Mouse (Mus musculus) myocyte (in vitro differentiated cells): Measurements from ENCODE around the gene Akap8l. TPM values are rescaled to one million over a fixed set of nuclear protein-coding genes. Genes with fewer than 3 reads are reported as not detected.

Experiments used
- H3K27me3 ChIP-seq: one replicate; pipeline ENCODE4 v1.6.1; 2011; ENCODE audit not compliant: control insufficient read depth, insufficient read depth, insufficient read length
- H3K36me3 ChIP-seq: one replicate; pipeline ENCODE4 v1.6.1; 2011; ENCODE audit not compliant: control insufficient read depth, insufficient read depth
- H3K4me2 ChIP-seq: one replicate; pipeline ENCODE4 v1.6.1; 2011; ENCODE audit warnings: low read depth, control low read depth
- H3K4me3 ChIP-seq: one replicate; pipeline ENCODE4 v1.5.1; 2011; ENCODE audit warnings: mild to moderate bottlenecking, control low read depth, moderate library complexity
- H3K79me2 ChIP-seq: one replicate; pipeline ENCODE4 v1.6.1; 2011; ENCODE audit not compliant: control insufficient read depth, insufficient read depth
- H3ac ChIP-seq: one replicate; pipeline ENCODE4 v1.6.1; 2011; ENCODE audit not compliant: control insufficient read depth, insufficient read length
- CEBPB ChIP-seq: IDR thresholded peaks from 2 replicates; pipeline ENCODE4 v1.6.1; 2011; ENCODE audit warnings: mild to moderate bottlenecking, moderate library complexity; ENCODE audit not compliant: poor library complexity, insufficient read depth, severe bottlenecking
- E2F4 ChIP-seq: IDR thresholded peaks from one replicate; pipeline ENCODE4 v1.6.1; 2011; ENCODE audit warnings: mild to moderate bottlenecking, control low read depth, moderate library complexity; ENCODE audit not compliant: insufficient read depth
- MAX ChIP-seq: IDR thresholded peaks from one replicate; pipeline ENCODE4 v1.6.1; 2011; ENCODE audit warnings: low read depth, mild to moderate bottlenecking, control low read depth
- MYOD1 ChIP-seq, 3 experiments: IDR thresholded peaks; one replicate each; pipeline ENCODE4 v1.6.1; 2011; ENCODE audit warnings: control low read depth in 2 of 3, low read depth in 2 of 3, mild to moderate bottlenecking in 2 of 3, moderate library complexity in 1 of 3; ENCODE audit not compliant: insufficient read length in 2 of 3, control insufficient read depth in 1 of 3
- MYOG ChIP-seq, 3 experiments: IDR thresholded peaks; one replicate each; pipeline ENCODE4 v1.6.1; 2011; ENCODE audit warnings: control low read depth in 2 of 3, low read depth in 2 of 3, mild to moderate bottlenecking in 2 of 3; ENCODE audit not compliant: insufficient read length in 2 of 3, control insufficient read depth in 1 of 3, insufficient read depth in 1 of 3
- POLR2A ChIP-seq: IDR thresholded peaks from one replicate; pipeline ENCODE4 v1.6.1; 2011; ENCODE audit warnings: low read depth, mild to moderate bottlenecking, control low read depth, moderate library complexity; ENCODE audit not compliant: insufficient read length
- POLR2AphosphoS2 ChIP-seq: IDR thresholded peaks from one replicate; pipeline ENCODE4 v1.6.1; 2011; ENCODE audit warnings: low read depth, control low read depth; ENCODE audit not compliant: insufficient read length
- REST ChIP-seq: IDR thresholded peaks from one replicate; pipeline ENCODE4 v1.6.1; 2011; ENCODE audit warnings: mild to moderate bottlenecking, control low read depth, moderate library complexity; ENCODE audit not compliant: insufficient read depth, insufficient read length
- SRF ChIP-seq: IDR thresholded peaks from one replicate; pipeline ENCODE4 v1.6.1; 2011; ENCODE audit warnings: low read depth; ENCODE audit not compliant: control insufficient read depth, insufficient read length
- TCF12 ChIP-seq: IDR thresholded peaks from one replicate; pipeline ENCODE4 v1.6.1; 2011; ENCODE audit warnings: mild to moderate bottlenecking, control low read depth; ENCODE audit not compliant: poor library complexity, insufficient read depth, severe bottlenecking
- TCF3 ChIP-seq: IDR thresholded peaks from one replicate; pipeline ENCODE4 v1.6.1; 2011; ENCODE audit warnings: low read depth, control low read depth; ENCODE audit not compliant: insufficient read length
- USF1 ChIP-seq: IDR thresholded peaks from one replicate; pipeline ENCODE4 v1.6.1; 2011; ENCODE audit warnings: low read depth, mild to moderate bottlenecking, control low read depth, moderate library complexity
- polyA plus RNA-seq: library from polyadenylated mRNA; unstranded; fragments of >200 nt; fragmentation: generic; extraction: Trizol; gene quantifications from one replicate; pipeline ENCODE4 v1.2.1, GENCODE M21; 2012; ENCODE audit warnings: missing spikeins

Akap8l gene
- polyA plus RNA-seq, 1 experiment = 31.7 TPM

DNA sequence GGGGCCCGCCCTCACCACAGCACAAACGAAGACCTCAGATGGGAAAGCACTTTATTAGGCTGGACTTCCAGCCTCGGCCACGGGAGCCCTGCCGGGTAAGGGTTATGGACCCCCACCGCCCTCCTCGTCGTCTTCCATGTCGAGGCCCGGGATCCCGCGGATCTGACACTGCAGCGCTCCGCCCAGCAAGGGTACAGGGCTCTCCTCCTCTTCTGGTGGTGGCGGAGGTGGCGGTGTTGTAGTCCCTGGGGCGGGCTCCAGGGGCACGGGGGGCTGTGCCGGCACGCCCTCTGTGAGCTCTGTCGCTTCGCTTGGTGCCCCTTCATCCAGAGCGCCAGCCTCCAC is 29.0 kb downstream of the Akap8l start:
- Histone ChIP-seq H3ac (peak overlapping the region; percentile 50), H3K27me3 (no peaks in the 10 kb centered on the region), H3K4me3 (peak overlapping the region; percentile 98), H3K4me2 (peak overlapping the region; percentile 95), H3K36me3 (peaks cover 27% of the 10 kb centered on the region), H3K79me2 (peaks cover 51% of the 10 kb centered on the region)
- TF ChIP-seq REST = no peak
- TF ChIP-seq TCF3 = no peak
- no peak for TF ChIP-seq MAX
- no peak for TF ChIP-seq SRF
- TF ChIP-seq USF1 = no peak

DNA sequence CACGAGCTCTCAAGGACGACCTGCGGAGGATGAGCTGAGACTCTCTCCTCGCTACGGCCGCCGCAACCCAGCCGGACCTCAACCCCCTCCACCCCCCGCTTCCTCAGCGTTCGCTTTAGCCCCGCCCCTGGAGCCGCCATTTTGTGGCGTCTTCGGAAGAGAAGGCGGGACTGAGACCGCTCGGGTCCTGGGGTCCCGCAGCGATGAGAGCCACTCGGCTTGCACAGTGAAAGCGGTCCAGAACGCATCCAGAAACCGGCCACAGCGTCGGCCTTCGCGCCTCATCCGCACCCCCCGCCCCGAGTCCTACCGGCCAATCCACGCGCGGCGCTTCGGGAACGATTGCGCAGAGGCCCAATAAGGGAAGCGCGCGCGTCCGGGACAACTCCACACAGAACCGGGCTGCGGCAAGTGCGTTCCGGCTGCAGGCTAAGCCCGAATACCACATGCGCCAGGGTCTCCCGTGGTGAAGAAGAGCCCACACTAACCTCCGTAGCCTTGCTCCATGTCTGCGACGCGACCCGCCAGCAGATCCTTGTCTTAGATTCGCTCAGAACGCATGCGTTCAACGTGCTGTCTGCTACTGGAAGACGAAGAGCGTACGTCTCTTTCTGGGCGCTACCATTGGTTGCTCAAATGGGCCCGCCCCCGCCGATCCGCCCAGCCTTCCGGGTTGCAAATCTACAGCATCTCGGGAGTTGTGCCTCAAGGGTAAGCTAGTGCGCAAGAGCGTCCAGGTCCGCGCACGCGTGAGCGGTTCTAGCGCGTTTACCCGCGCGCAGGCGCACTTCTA is 29.6 kb downstream of the Akap8l start, which contains the start of gene Akap8:
Akap8 (minus strand) TSS at position 642 of the 793 bp plus-strand sequence.
- peak within 1 kb of the TSS; percentile 98 for H3K4me3 ChIP-seq
- peaks cover 27% of the 10 kb centered on the region for H3K36me3 ChIP-seq
- no peaks in the 10 kb centered on the region for H3K27me3 ChIP-seq
- peak within 1 kb of the TSS; percentile 50 for H3ac ChIP-seq
- no peak for TF ChIP-seq E2F4
- TF ChIP-seq SRF = peak; percentile 55
- peak in 1 of 3 experiments; percentile 2 for TF ChIP-seq MYOG (IDR thresholded peaks at IDR 0.05; ENCODE audit: control insufficient read depth in 1 of 3, insufficient read depth in 1 of 3, insufficient read length in 2 of 3, low read depth in 2 of 3)
- peak; percentile 73 for TF ChIP-seq POLR2A
- no peak for TF ChIP-seq MAX
- TF ChIP-seq POLR2AphosphoS2 = peak; percentile 96
- H3K4me2 ChIP-seq = peak within 1 kb of the TSS; percentile 95
- peaks cover 51% of the 10 kb centered on the region for H3K79me2 ChIP-seq

DNA sequence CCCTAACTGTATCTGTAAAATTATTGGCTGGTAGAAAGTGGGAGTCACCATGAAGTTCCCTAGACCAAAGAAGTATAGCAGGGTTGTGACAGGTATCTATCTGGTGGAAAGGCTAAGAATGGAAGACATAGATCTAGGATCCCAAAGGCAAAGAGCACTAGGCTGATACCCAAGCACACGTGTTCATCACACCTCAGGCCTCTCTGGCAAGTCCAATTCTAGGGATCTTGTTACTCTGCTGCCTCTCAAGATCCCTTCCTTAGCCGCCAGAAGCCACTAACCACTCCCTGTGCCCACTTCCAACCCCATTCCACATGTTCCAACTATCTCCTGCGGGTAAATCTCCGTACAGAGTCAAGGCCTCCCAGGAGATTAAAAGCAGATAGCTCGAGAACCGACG is 30.5 kb downstream of the Akap8l start:
- Histone ChIP-seq H3K4me3 (peak overlapping the region; percentile 98), H3K4me2 (peak overlapping the region; percentile 68), H3K36me3 (peaks cover 30% of the 10 kb centered on the region), H3K27me3 (no peaks in the 10 kb centered on the region), H3ac (peak overlapping the region; percentile 50), H3K79me2 (peaks cover 51% of the 10 kb centered on the region)
- no peak for TF ChIP-seq TCF3
- TF ChIP-seq MAX = no peak
- no peak for TF ChIP-seq REST
- no peak for TF ChIP-seq TCF12
- no peak for TF ChIP-seq POLR2A
- TF ChIP-seq E2F4 = no peak
- no peak for TF ChIP-seq SRF
- no peak for TF ChIP-seq MYOG (IDR thresholded peaks at IDR 0.05; ENCODE audit: control insufficient read depth in 1 of 3, insufficient read depth in 1 of 3, insufficient read length in 2 of 3, low read depth in 2 of 3)
- no peak for TF ChIP-seq MYOD1 (IDR thresholded peaks at IDR 0.05; ENCODE audit: control insufficient read depth in 1 of 3, insufficient read length in 2 of 3, low read depth in 2 of 3)
- TF ChIP-seq USF1 = no peak
- TF ChIP-seq POLR2AphosphoS2 = no peak
- TF ChIP-seq CEBPB = no peak

GRCm38 (mm10) chr17:32317708-32318107 is 32.7 kb downstream of the Akap8l start:
- Histone ChIP-seq H3K4me3 (no peak overlapping the region), H3K4me2 (no peak overlapping the region), H3K79me2 (peaks cover 47% of the 10 kb centered on the region), H3K36me3 (peaks cover 49% of the 10 kb centered on the region), H3K27me3 (no peaks in the 10 kb centered on the region), H3ac (no peak overlapping the region)
- no peak for TF ChIP-seq CEBPB
- TF ChIP-seq MAX = no peak
- TF ChIP-seq SRF = no peak
- no peak for TF ChIP-seq E2F4

GRCm38 (mm10) chr17:32317032-32317431 is 33.4 kb downstream of the Akap8l start:
- Histone ChIP-seq H3K4me2 (no peak overlapping the region), H3K4me3 (no peak overlapping the region), H3ac (no peak overlapping the region), H3K27me3 (no peaks in the 10 kb centered on the region), H3K79me2 (peaks cover 40% of the 10 kb centered on the region), H3K36me3 (peaks cover 49% of the 10 kb centered on the region)
- TF ChIP-seq MAX = no peak
- TF ChIP-seq TCF12 = no peak
- TF ChIP-seq REST = no peak
- no peak for TF ChIP-seq MYOG (IDR thresholded peaks at IDR 0.05; ENCODE audit: control insufficient read depth in 1 of 3, insufficient read depth in 1 of 3, insufficient read length in 2 of 3, low read depth in 2 of 3)
- TF ChIP-seq TCF3 = no peak
- no peak for TF ChIP-seq USF1
- no peak for TF ChIP-seq CEBPB
- TF ChIP-seq POLR2AphosphoS2 = no peak
- TF ChIP-seq SRF = no peak
- no peak for TF ChIP-seq E2F4
- no peak for TF ChIP-seq POLR2A
- no peak for TF ChIP-seq MYOD1 (IDR thresholded peaks at IDR 0.05; ENCODE audit: control insufficient read depth in 1 of 3, insufficient read length in 2 of 3, low read depth in 2 of 3)
